ENCODE assay signal across 24 mouse cellular contexts in the genomic region with DNA sequence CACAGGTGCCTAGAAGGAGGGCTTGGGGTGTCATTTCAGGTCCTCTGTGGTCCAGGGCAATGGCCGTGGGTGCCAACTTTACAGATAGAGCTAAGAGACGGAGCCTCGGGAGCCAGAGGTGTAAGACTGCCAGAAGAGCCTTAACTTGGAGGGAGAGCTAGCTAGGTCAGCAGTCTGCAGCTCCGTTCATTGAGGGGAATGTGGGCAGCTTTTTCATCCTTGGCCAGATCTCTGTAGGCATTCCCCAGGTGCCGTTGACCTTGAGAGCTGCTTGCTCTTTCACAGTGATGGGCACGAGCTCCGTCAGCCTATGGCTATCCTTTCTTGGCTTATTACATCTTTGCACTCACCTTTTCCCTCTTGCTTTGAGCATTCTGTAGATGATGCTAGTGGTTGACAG.
"Had no signal": no experiment of that assay in that cellular context is flagged by ENCODE, and none has a peak within 500 bp of the region (broad histone marks: within the 10 kb centered on the region; RNA-seq: fewer than 3 reads in every experiment).

No protein-coding gene starts in this region.

- H3K4me2 ChIP-seq: heart, embryonic 11.5 days; heart, embryonic 13.5 days; heart, embryonic 15.5 days; hindbrain, embryonic 13.5 days; hindbrain, embryonic 15.5 days; limb, embryonic 13.5 days; limb, embryonic 15.5 days; liver, embryonic 12.5 days had no signal

- H3K9ac ChIP-seq: forebrain, postnatal 0 days; heart, embryonic 13.5 days; heart, embryonic 15.5 days; hindbrain, embryonic 15.5 days; limb, embryonic 13.5 days; limb, embryonic 15.5 days; liver, embryonic 12.5 days; liver, embryonic 14.5 days had no signal

- H3K4me3 ChIP-seq: heart, adult 2 months; heart, embryonic 13.5 days; heart, embryonic 15.5 days; hindbrain, embryonic 13.5 days; hindbrain, embryonic 15.5 days; limb, embryonic 13.5 days; limb, embryonic 15.5 days; liver, embryonic 12.5 days had no signal

- H3K27ac ChIP-seq: heart, adult 2 months; heart, embryonic 13.5 days; heart, embryonic 15.5 days; hindbrain, embryonic 13.5 days; hindbrain, embryonic 15.5 days; hindbrain, postnatal 0 days; kidney, postnatal 0 days; limb, embryonic 13.5 days; limb, embryonic 15.5 days; liver, embryonic 12.5 days; liver, embryonic 14.5 days had no signal

- DNase-seq: forebrain, postnatal 0 days; gastrocnemius, postnatal 14 days; gastrocnemius, postnatal 36 days; heart, adult 11 months; heart, adult 2 months; heart, postnatal 14 days; heart, postnatal 36 days; kidney, adult 18-20 months; kidney, postnatal 25 days; layer of hippocampus, adult 9-11 months; layer of hippocampus, postnatal 36 days; left cerebral cortex, postnatal 4 days had no signal

- H3K27me3 ChIP-seq: hindbrain, embryonic 15.5 days; limb, embryonic 13.5 days; limb, embryonic 15.5 days; liver, embryonic 12.5 days had no signal

- H3K9me3 ChIP-seq: heart, embryonic 13.5 days; heart, embryonic 15.5 days; hindbrain, embryonic 13.5 days; hindbrain, embryonic 15.5 days; limb, embryonic 13.5 days; limb, embryonic 15.5 days; liver, embryonic 12.5 days had no signal

- ATAC-seq: forebrain, postnatal 0 days; hindbrain, postnatal 0 days; intestine, embryonic 16.5 days; liver, embryonic 12.5 days had no signal
